ENCODE assay signal across 28 mouse cellular contexts in genomic region chr12:113135401-113135800, GRCm38 (mm10). TPM values are rescaled to one million over a fixed set of nuclear protein-coding genes. Genes with fewer than 3 reads are reported as not detected.
A peak's percentile ranks its signal among the peaks of the same experiment; 100 is the strongest.
DNase-seq lines count a peak whose midpoint lies in the region; ATAC-seq and TF ChIP-seq lines count a peak whose summit lies in the region.
"Had no signal": no experiment of that assay in that cellular context is flagged by ENCODE, and none has a peak within 500 bp of the region (broad histone marks: within the 10 kb centered on the region; RNA-seq: fewer than 3 reads in every experiment).

No protein-coding gene starts in this region.

- TF ChIP-seq POLR2A in heart, adult 2 months (IDR thresholded peaks at IDR 0.05; ENCODE audit: insufficient read depth, low read depth, low read length): no peak
- TF ChIP-seq POLR2A in testis, adult 2 months (IDR thresholded peaks at IDR 0.05; ENCODE audit: control insufficient read depth, low read depth, low read length): peak; percentile 44; the same call in 1 of the 2 replicates

- DNase-seq in heart, adult 11 months: peak; percentile 92
- DNase-seq in heart, postnatal 10 days: no peak
- DNase-seq in heart, adult 2 months: no peak
- no peak for DNase-seq in heart, adult 18-20 months
- DNase-seq in testis, postnatal 14 days (ENCODE audit: low spot score): no peak
- DNase-seq: adrenal gland, adult 8-10 months; adrenal gland, postnatal 25 days; cerebellum, adult 11-12 months; cerebellum, adult 8-10 months; cerebellum, postnatal 36 days; embryo, embryonic 11 days; gastrocnemius, postnatal 25 days; kidney, adult 18-20 months had no signal

- no peak for TF ChIP-seq EP300 in heart, adult 2 months (IDR thresholded peaks at IDR 0.05; ENCODE audit: insufficient read depth, low read depth, low read length)

- no peak overlapping the region for H3K4me2 ChIP-seq in heart, embryonic 13.5 days
- no peak overlapping the region for H3K4me2 ChIP-seq in heart, embryonic 16.5 days (ENCODE audit: low read depth, low read length)
- H3K4me2 ChIP-seq: embryonic facial prominence, embryonic 13.5 days; forebrain, embryonic 12.5 days; forebrain, embryonic 15.5 days; heart, embryonic 11.5 days; hindbrain, embryonic 14.5 days had no signal

- H3K36me3 ChIP-seq in heart, embryonic 13.5 days: peaks cover 76% of the 10 kb centered on the region
- H3K36me3 ChIP-seq in heart, adult 2 months (ENCODE audit: control insufficient read depth, insufficient read depth, low read length): no peaks in the 10 kb centered on the region; the same call in 1 of the 2 replicates
- H3K36me3 ChIP-seq in heart, embryonic 16.5 days (ENCODE audit: control insufficient read depth, insufficient read depth): peaks cover 49% of the 10 kb centered on the region
- H3K36me3 ChIP-seq in testis, adult 2 months (ENCODE audit: control insufficient read depth, insufficient read depth, low read length): peaks cover 2% of the 10 kb centered on the region; the same call in 1 of the 2 replicates

- peak overlapping the region; percentile 26; the same call in 1 of the 2 replicates for H3K27ac ChIP-seq in heart, embryonic 13.5 days (replicated peaks)
- no peak overlapping the region for H3K27ac ChIP-seq in heart, adult 2 months
- no peak overlapping the region for H3K27ac ChIP-seq in heart, embryonic 16.5 days (ENCODE audit: low read length)
- H3K27ac ChIP-seq in testis, adult 2 months (ENCODE audit: control insufficient read depth, insufficient read depth, low read depth, low read length): no peak overlapping the region
- H3K27ac ChIP-seq: embryonic facial prominence, embryonic 10.5 days; embryonic facial prominence, embryonic 13.5 days; forebrain, embryonic 12.5 days; forebrain, embryonic 15.5 days; hindbrain, embryonic 14.5 days; hindbrain, postnatal 0 days had no signal

- intact Hi-C loops in heart, postnatal 10 days (cut with DNase I): no loop called here
- intact Hi-C loops in heart, adult 2 months (cut with DNase I): no loop called here

- 82% methylated on average over 7 of the region's 7 CpGs for WGBS in heart, embryonic 13.5 days
- 82% methylated on average over 7 of the region's 7 CpGs for WGBS in heart, adult 2 months
- WGBS in heart, embryonic 16.5 days: 81% methylated on average over 7 of the region's 7 CpGs

- H3K9me3 ChIP-seq in heart, embryonic 13.5 days: no peaks in the 10 kb centered on the region
- H3K9me3 ChIP-seq in heart, embryonic 16.5 days (replicated peaks; ENCODE audit: control insufficient read depth, low read length): no peaks in the 10 kb centered on the region
- H3K9me3 ChIP-seq: embryonic facial prominence, embryonic 10.5 days; embryonic facial prominence, embryonic 13.5 days; forebrain, embryonic 12.5 days; forebrain, embryonic 15.5 days had no signal

- no peak overlapping the region for H3K4me3 ChIP-seq in heart, embryonic 13.5 days
- H3K4me3 ChIP-seq in heart, adult 2 months: no peak overlapping the region
- no peak overlapping the region for H3K4me3 ChIP-seq in heart, embryonic 16.5 days (ENCODE audit: low read length)
- H3K4me3 ChIP-seq in testis, adult 2 months (ENCODE audit: control insufficient read depth, low read depth, low read length): no peak overlapping the region
- H3K4me3 ChIP-seq: embryonic facial prominence, embryonic 10.5 days; embryonic facial prominence, embryonic 13.5 days; erythroblast, embryonic 14.5 days; forebrain, embryonic 12.5 days; forebrain, embryonic 15.5 days had no signal

- no peaks in the 10 kb centered on the region for H3K79me2 ChIP-seq in heart, adult 2 months (replicated peaks; ENCODE audit: control insufficient read depth, insufficient read depth, low read length)

- peaks cover 84% of the 10 kb centered on the region for H3K4me1 ChIP-seq in heart, embryonic 13.5 days
- peaks cover 21% of the 10 kb centered on the region for H3K4me1 ChIP-seq in heart, adult 2 months (ENCODE audit: control insufficient read depth, insufficient read depth, low read length)
- peaks cover 66% of the 10 kb centered on the region for H3K4me1 ChIP-seq in heart, embryonic 16.5 days (ENCODE audit: control insufficient read depth, insufficient read depth, low read length)
- peaks cover 11% of the 10 kb centered on the region for H3K4me1 ChIP-seq in testis, adult 2 months (ENCODE audit: control insufficient read depth, insufficient read depth, low read length)

- no peak for TF ChIP-seq CTCF in heart, adult 2 months (IDR thresholded peaks at IDR 0.05)
- no peak for TF ChIP-seq CTCF in testis, adult 2 months (IDR thresholded peaks at IDR 0.05; ENCODE audit: control insufficient read depth, insufficient read depth, insufficient replicate concordance, low read depth, low read length)

- peak overlapping the region; percentile 58; the same call in 1 of the 2 replicates for H3K9ac ChIP-seq in heart, embryonic 13.5 days
- H3K9ac ChIP-seq in heart, adult 2 months (ENCODE audit: low read depth, low read length): no peak overlapping the region
- H3K9ac ChIP-seq in heart, embryonic 16.5 days (ENCODE audit: low read length): peak overlapping the region; percentile 39
- H3K9ac ChIP-seq: embryonic facial prominence, embryonic 13.5 days; forebrain, embryonic 12.5 days; forebrain, embryonic 15.5 days; hindbrain, embryonic 14.5 days had no signal

- H3K27me3 ChIP-seq in heart, embryonic 13.5 days (replicated peaks): no peaks in the 10 kb centered on the region
- H3K27me3 ChIP-seq in heart, adult 2 months (ENCODE audit: control insufficient read depth, insufficient read depth, low read length): no peaks in the 10 kb centered on the region
- H3K27me3 ChIP-seq in heart, embryonic 16.5 days (ENCODE audit: control insufficient read depth, insufficient read depth, low read length): no peaks in the 10 kb centered on the region
- H3K27me3 ChIP-seq in testis, adult 2 months (ENCODE audit: control insufficient read depth, insufficient read depth, low read length): no peaks in the 10 kb centered on the region
- H3K27me3 ChIP-seq: forebrain, embryonic 12.5 days; forebrain, embryonic 15.5 days had no signal

- no peak for ATAC-seq in heart, embryonic 13.5 days (ENCODE audit: extremely low read depth, insufficient number of reproducible peaks, low FRiP score, low TSS enrichment)
- no peak for ATAC-seq in heart, embryonic 16.5 days (replicated peaks; ENCODE audit: extremely low read depth, insufficient read depth, low FRiP score)
- ATAC-seq: activated CD4-positive, CD25-positive, alpha-beta regulatory T cell, adult 4 months; forebrain, embryonic 15.5 days; hindbrain, postnatal 0 days; inflammation-experienced regulatory T-cells, adult 6 months; intestine, embryonic 16.5 days had no signal

RNA-seq across cellular contexts. Expression of gene Crip2, which starts 4.6 kb away (rescaled TPM):
- total RNA-seq in heart, postnatal 10 days (2021): 1,000 to 10,000 TPM; 1,259 to 1,405 TPM
- 1,302 and 1,499 TPM in 2 replicates for polyA plus RNA-seq in heart, embryonic 13.5 days (2015; fragmentation: Nextera tagmentation; extraction: Ambion mirVana)
- 1,000 to 10,000 TPM; 1,390 to 1,660 TPM for total RNA-seq in heart, adult 2 months (2021)
- polyA plus RNA-seq in heart, adult 2 months (2012; rRNA removed): 3,159 and 3,188 TPM in 2 replicates
- 1,743 and 2,017 TPM in 2 replicates for polyA plus RNA-seq in heart, embryonic 16.5 days (2015; fragmentation: Nextera tagmentation; extraction: Ambion mirVana)
- total RNA-seq in heart, adult 18-20 months (2021): 1,000 to 10,000 TPM; 1,463 to 1,557 TPM
- polyA plus RNA-seq in testis, adult 2 months (2012; rRNA removed): 178 and 179 TPM in 2 replicates

RNA-seq across cellular contexts. Expression of gene Crip1, which starts 10.7 kb away (rescaled TPM):
- 100 to 1,000 TPM; 260 to 267 TPM for total RNA-seq in heart, postnatal 10 days (2021)
- 408 and 464 TPM in 2 replicates for polyA plus RNA-seq in heart, embryonic 13.5 days (2015; fragmentation: Nextera tagmentation; extraction: Ambion mirVana)
- 100 to 1,000 TPM; 194 to 200 TPM for total RNA-seq in heart, adult 2 months (2021)
- polyA plus RNA-seq in heart, adult 2 months (2012; rRNA removed): 429 and 531 TPM in 2 replicates
- polyA plus RNA-seq in heart, embryonic 16.5 days (2015; fragmentation: Nextera tagmentation; extraction: Ambion mirVana): 719 and 763 TPM in 2 replicates
- 100 to 1,000 TPM; 191 to 201 TPM for total RNA-seq in heart, adult 18-20 months (2021)
- 30.4 and 106 TPM in 2 replicates for polyA plus RNA-seq in testis, adult 2 months (2012; rRNA removed)

RNA-seq across cellular contexts. Expression of gene Tedc1, which starts 20.8 kb away (rescaled TPM):
- 1 to 10 TPM; 2.5 to 2.8 TPM for total RNA-seq in heart, postnatal 10 days (2021)
- polyA plus RNA-seq in heart, embryonic 13.5 days (2015; fragmentation: Nextera tagmentation; extraction: Ambion mirVana): 20.6 and 21.8 TPM in 2 replicates
- under 1 TPM; 0.34 to 0.52 TPM for total RNA-seq in heart, adult 2 months (2021)
- 0.45 and 0.67 TPM in 2 replicates for polyA plus RNA-seq in heart, adult 2 months (2012; rRNA removed)
- polyA plus RNA-seq in heart, embryonic 16.5 days (2015; fragmentation: Nextera tagmentation; extraction: Ambion mirVana): 25.0 and 28.1 TPM in 2 replicates
- under 1 TPM; 0.31 to 0.89 TPM for total RNA-seq in heart, adult 18-20 months (2021)
- 46.9 and 48.0 TPM in 2 replicates for polyA plus RNA-seq in testis, adult 2 months (2012; rRNA removed)

RNA-seq across cellular contexts. Expression of gene Mta1, which starts 37.3 kb away (rescaled TPM):
- total RNA-seq in heart, postnatal 10 days (2021): 10 to 100 TPM; 50.1 TPM
- 11.2 and 11.9 TPM in 2 replicates for polyA plus RNA-seq in heart, embryonic 13.5 days (2015; fragmentation: Nextera tagmentation; extraction: Ambion mirVana)
- 10 to 100 TPM; 44.8 to 54.8 TPM for total RNA-seq in heart, adult 2 months (2021)
- 35.4 and 42.4 TPM in 2 replicates for polyA plus RNA-seq in heart, adult 2 months (2012; rRNA removed)
- polyA plus RNA-seq in heart, embryonic 16.5 days (2015; fragmentation: Nextera tagmentation; extraction: Ambion mirVana): 10.8 and 12.1 TPM in 2 replicates
- 10 to 100 TPM; 43.9 to 46.2 TPM for total RNA-seq in heart, adult 18-20 months (2021)
- 57.9 and 63.9 TPM in 2 replicates for polyA plus RNA-seq in testis, adult 2 months (2012; rRNA removed)

RNA-seq across cellular contexts. Expression of gene Tmem121, which starts 50.3 kb away (rescaled TPM):
- total RNA-seq in heart, postnatal 10 days (2021): under 1 TPM; 0.43 to 0.97 TPM
- 2.8 and 3.1 TPM in 2 replicates for polyA plus RNA-seq in heart, embryonic 13.5 days (2015; fragmentation: Nextera tagmentation; extraction: Ambion mirVana)
- under 1 TPM in 1 of 2 experiments, not detected in 1; 0.18 TPM for total RNA-seq in heart, adult 2 months (2021)
- 0.41 TPM in 1 of 2 replicates, not detected in the other for polyA plus RNA-seq in heart, adult 2 months (2012; rRNA removed)
- 5.5 and 7.8 TPM in 2 replicates for polyA plus RNA-seq in heart, embryonic 16.5 days (2015; fragmentation: Nextera tagmentation; extraction: Ambion mirVana)
- not detected for total RNA-seq in heart, adult 18-20 months (2021)
- 1.0 and 1.3 TPM in 2 replicates for polyA plus RNA-seq in testis, adult 2 months (2012; rRNA removed)
- total RNA-seq: gastrocnemius, adult 8-10 months had no signal
- polyA plus RNA-seq: activated CD4-positive, CD25-positive, alpha-beta regulatory T cell, adult 4 months; erythroblast, embryonic 14.5 days had no signal

Comparison
In these comparisons a context has a peak if more than half of its experiments do, and no peak if none do; other contexts are left out.
1. RNA of gene Tedc1, which starts 20.8 kb away (polyA plus RNA-seq): 46.9 to 48.0 TPM in testis, adult 2 months, 25.0 to 28.1 TPM in heart, embryonic 16.5 days and 20.6 to 21.8 TPM in heart, embryonic 13.5 days; 0.45 to 0.67 TPM in heart, adult 2 months; every median in the first group is over 10 times any median in the second.